Mouse (Mus musculus) CH12.LX (cell line): Measurements from ENCODE around the gene Irf3. TPM values are rescaled to one million over a fixed set of nuclear protein-coding genes. Genes with fewer than 3 reads are reported as not detected.

ENCODE experiments used
- DNase-seq: peaks from one replicate; pipeline ENCODE4 v3.0.0-alpha.2; 2013; ENCODE audit errors: extremely low read depth
- H3K27ac ChIP-seq: 2 replicates; pipeline ENCODE4 v1.5.1; 2012; ENCODE audit warnings: low read depth, mild to moderate bottlenecking, control low read depth, moderate library complexity; ENCODE audit not compliant: insufficient read depth
- H3K27me3 ChIP-seq: replicated peaks from 2 replicates; pipeline ENCODE3; 2012; ENCODE audit warnings: inconsistent platforms
- H3K36me3 ChIP-seq, 2 experiments: replicated peaks in 1 of 2; 2 replicates each; pipeline versions ENCODE3 to v1.6.1; 2012; ENCODE audit warnings: inconsistent platforms in 1 of 2, low read length in 1 of 2, mild to moderate bottlenecking in 1 of 2, mixed read lengths in 1 of 2, moderate library complexity in 1 of 2; ENCODE audit not compliant: control insufficient read depth in 1 of 2, insufficient read depth in 1 of 2
- H3K4me1 ChIP-seq, 2 experiments: 2 replicates each; pipeline ENCODE4 v1.6.1; 2012; ENCODE audit warnings: inconsistent platforms in 1 of 2, moderate library complexity in 1 of 2; ENCODE audit not compliant: insufficient read depth in 2 of 2, control insufficient read depth in 1 of 2
- H3K4me2 ChIP-seq: 2 replicates; pipeline ENCODE4 v1.6.1; 2012; ENCODE audit warnings: low read depth, mild to moderate bottlenecking, control low read depth; ENCODE audit not compliant: poor library complexity, insufficient read depth, severe bottlenecking
- H3K4me3 ChIP-seq, 3 experiments: fragments of 150-350 bp in 1 of 3; sonication (generic) in 1 of 3; replicated peaks in 1 of 3; 2 replicates each; pipeline versions ENCODE3 to v1.5.1; 2011 to 2012; ENCODE audit warnings: low read depth in 2 of 3, low read length in 2 of 3, mild to moderate bottlenecking in 2 of 3, moderate library complexity in 2 of 3, control low read depth in 1 of 3, improper control_type of control experiment in 1 of 3, inconsistent platforms in 1 of 3, mixed read lengths in 1 of 3; ENCODE audit not compliant: poor library complexity in 1 of 3
- H3K79me2 ChIP-seq: replicated peaks from 2 replicates; pipeline ENCODE4 v1.6.1; 2012; ENCODE audit warnings: mild to moderate bottlenecking, moderate library complexity; ENCODE audit not compliant: control insufficient read depth, poor library complexity, insufficient read depth, severe bottlenecking; ENCODE audit errors: extremely low read depth
- H3K9ac ChIP-seq: 2 replicates; pipeline ENCODE4 v1.6.1; 2012; ENCODE audit warnings: low read depth, mild to moderate bottlenecking, control low read depth, moderate library complexity; ENCODE audit not compliant: insufficient read depth
- H3K9me3 ChIP-seq: replicated peaks from 2 replicates; pipeline ENCODE3; 2012; ENCODE audit warnings: low read length, inconsistent platforms, mixed read lengths
- BHLHE40 ChIP-seq: IDR thresholded peaks from 2 replicates; pipeline ENCODE4 v1.6.1; 2011; ENCODE audit warnings: mild to moderate bottlenecking, low read depth, low read length, improper control_type of control experiment
- CHD1 ChIP-seq: IDR thresholded peaks from 2 replicates; pipeline ENCODE4 v1.6.1; 2012; ENCODE audit warnings: low read depth, low read length, improper control_type of control experiment, inconsistent platforms
- CTCF ChIP-seq, 2 experiments: IDR thresholded peaks in 1 of 2; conservative IDR thresholded peaks in 1 of 2; 2 replicates each; pipeline ENCODE4 v1.5.1; 2011 to 2012; ENCODE audit warnings: low read depth in 2 of 2, low read length in 2 of 2, improper control_type of control experiment in 1 of 2, inconsistent platforms in 1 of 2, mild to moderate bottlenecking in 1 of 2, moderate library complexity in 1 of 2
- E2F4 ChIP-seq: IDR thresholded peaks from 2 replicates; pipeline ENCODE4 v1.6.1; 2011; ENCODE audit warnings: low read depth, low read length, improper control_type of control experiment; ENCODE audit not compliant: insufficient replicate concordance
- ELF1 ChIP-seq: IDR thresholded peaks from 2 replicates; pipeline ENCODE4 v1.6.1; 2014; ENCODE audit warnings: low read depth, mild to moderate bottlenecking, inconsistent platforms, low read length, improper control_type of control experiment
- ETS1 ChIP-seq: conservative IDR thresholded peaks from 2 replicates; pipeline ENCODE4 v1.6.1; 2012; ENCODE audit warnings: low read depth, mild to moderate bottlenecking, inconsistent platforms, low read length, improper control_type of control experiment, moderate library complexity
- KAT2A ChIP-seq: IDR thresholded peaks from 2 replicates; pipeline ENCODE4 v1.6.1; 2012; ENCODE audit warnings: low read length, improper control_type of control experiment, inconsistent platforms; ENCODE audit not compliant: insufficient replicate concordance
- MXI1 ChIP-seq: IDR thresholded peaks from 2 replicates; pipeline ENCODE4 v1.6.1; 2011; ENCODE audit warnings: mild to moderate bottlenecking, low read depth, low read length, improper control_type of control experiment
- NRF1 ChIP-seq: IDR thresholded peaks from 2 replicates; pipeline ENCODE4 v1.6.1; 2014; ENCODE audit warnings: low read depth, mild to moderate bottlenecking, inconsistent platforms, low read length, improper control_type of control experiment, moderate library complexity
- POLR2AphosphoS2 ChIP-seq: IDR thresholded peaks from 2 replicates; pipeline ENCODE4 v1.6.1; 2011; ENCODE audit warnings: low read depth, low read length, improper control_type of control experiment
- RCOR1 ChIP-seq: conservative IDR thresholded peaks from 2 replicates; pipeline ENCODE4 v1.6.1; 2012; ENCODE audit warnings: low read depth, mild to moderate bottlenecking, inconsistent platforms, low read length, improper control_type of control experiment
- SIN3A ChIP-seq: IDR thresholded peaks from 2 replicates; pipeline ENCODE4 v1.6.1; 2012; ENCODE audit warnings: low read length, improper control_type of control experiment, inconsistent platforms
- UBTF ChIP-seq: IDR thresholded peaks from 2 replicates; pipeline ENCODE4 v1.6.1; 2012; ENCODE audit warnings: low read depth, mild to moderate bottlenecking, inconsistent platforms, low read length, improper control_type of control experiment, moderate library complexity
- USF1 ChIP-seq: IDR thresholded peaks from 2 replicates; pipeline ENCODE4 v1.6.1; 2014; ENCODE audit warnings: low read depth, mild to moderate bottlenecking, inconsistent platforms, low read length, improper control_type of control experiment
- USF2 ChIP-seq: conservative IDR thresholded peaks from 2 replicates; pipeline ENCODE4 v1.6.1; 2011; ENCODE audit warnings: low read depth, low read length, improper control_type of control experiment
- ZKSCAN1 ChIP-seq: IDR thresholded peaks from 2 replicates; pipeline ENCODE4 v1.6.1; 2012; ENCODE audit warnings: low read depth, inconsistent platforms, low read length, improper control_type of control experiment, borderline replicate concordance
- dilution Hi-C: fragments of 300-500 bp; cut with MboI; formaldehyde crosslinking; loops from 2 replicates; pipeline ENCODE4 v1.14.3; 2020; ENCODE audit warnings: low sequenced_read_pairs; ENCODE audit not compliant: extremely low pct_unique_long_range_greater_than_20kb, extremely low pct_ligation_motif_present
- in situ Hi-C: fragments of 300-500 bp; cut with MboI; formaldehyde crosslinking; loops from 3 replicates; pipeline ENCODE4 v1.14.3; 2019; ENCODE audit warnings: low sequenced_read_pairs, low pct_ligation_motif_present, low pct_unique_long_range_greater_than_20kb, mixed read lengths
- polyA plus RNA-seq: library from polyadenylated mRNA; unstranded; fragments of >175 nt; gene quantifications from 2 replicates; pipeline ENCODE4 v1.2.1, GENCODE M21; 2012; ENCODE audit warnings: low read depth; ENCODE audit not compliant: insufficient read length
- total RNA-seq, 2 experiments: library from RNA; depleted of rRNA; stranded (reverse); fragments of 300-350 nt in 1 of 2; fragments of >200 nt in 1 of 2; gene quantifications; 2 replicates each; pipeline ENCODE4 v1.2.3; 2012 to 2014

The Irf3 gene
- total and polyA plus RNA-seq, 3 experiments = 33.5 to 79.7 (median 56.5) TPM

- no peak for DNase-seq
- H3K27me3 ChIP-seq = no peaks in the 10 kb centered on the region
- TF ChIP-seq USF2 = no peak
- no peak for TF ChIP-seq ETS1
- TF ChIP-seq NRF1 = no peak
- TF ChIP-seq, all 38 proteins: peak for 0
- H3K4me3 ChIP-seq = no peak overlapping the region
- no peaks in the 10 kb centered on the region for H3K79me2 ChIP-seq
- no peaks in the 10 kb centered on the region for H3K4me1 ChIP-seq
- peaks cover 90 to 94% of the 10 kb centered on the region in 2 experiments for H3K36me3 ChIP-seq
- H3K9ac ChIP-seq = no peak overlapping the region
- H3K9me3 ChIP-seq = no peaks in the 10 kb centered on the region
- in situ Hi-C loops = no loop called here
- no peak overlapping the region for H3K4me2 ChIP-seq
- no peak overlapping the region for H3K27ac ChIP-seq
- dilution Hi-C loops = no loop called here
Observed at GRCm38 (mm10) chr7:45007846-45008245, 10.4 kb downstream of the Irf3 start.

GRCm38 (mm10) chr7:45008411-45008810 lies 11.0 kb downstream of the Irf3 start:
- H3K36me3 ChIP-seq = peaks cover 89 to 94% of the 10 kb centered on the region in 2 experiments
- H3K4me1 ChIP-seq = peaks cover 0 to 3% of the 10 kb centered on the region in 2 experiments; a peak in 1 of 4 replicates
- no peak overlapping the region for H3K4me2 ChIP-seq
- H3K79me2 ChIP-seq = no peaks in the 10 kb centered on the region
- in situ Hi-C loops = no loop called here
- no peaks in the 10 kb centered on the region for H3K9me3 ChIP-seq
- H3K4me3 ChIP-seq = no peak overlapping the region
- no peaks in the 10 kb centered on the region for H3K27me3 ChIP-seq
- no peak overlapping the region for H3K27ac ChIP-seq
- no peak for DNase-seq
- H3K9ac ChIP-seq = no peak overlapping the region
- no peak for TF ChIP-seq USF2
- TF ChIP-seq SIN3A = no peak
- TF ChIP-seq UBTF = no peak
- TF ChIP-seq CTCF (conservative IDR thresholded peaks at IDR 0.05 in 1 of 2, IDR thresholded peaks at IDR 0.05 in 1 of 2; ENCODE audit: low read depth in 2 of 2, low read length in 2 of 2) = no peak
- no peak for TF ChIP-seq ELF1
- TF ChIP-seq USF1 = no peak
- no peak for TF ChIP-seq ZKSCAN1
- TF ChIP-seq KAT2A = no peak
- TF ChIP-seq MXI1 = no peak
- TF ChIP-seq POLR2AphosphoS2 = no peak
- TF ChIP-seq RCOR1 = no peak
- TF ChIP-seq CHD1 = no peak
- TF ChIP-seq E2F4 = no peak
- no peak for TF ChIP-seq BHLHE40
- dilution Hi-C loops = no loop called here
